Mouse (Mus musculus) spleen, postnatal 10 days (tissue): ENCODE results near the gene Gm27021.

ENCODE experiments used
- DNase-seq, 2 experiments: peaks; one replicate each; pipeline ENCODE4 v3.0.0; 2021 to 2022; ENCODE audit warnings: low spot score in 2 of 2

Gene Gm27021

GRCm38 (mm10) chr8:120686051-120686450, 18.2 kb upstream of the Gm27021 start:
- DNase-seq, result peak in 1 of 2 experiments; percentile 31

- no peak for DNase-seq
These were observed 17.7 kb upstream of the Gm27021 start for GRCm38 (mm10) chr8:120685591-120685990.

- DNase-seq, result peak in 1 of 2 experiments; percentile 31
These were observed 17.2 kb upstream of the Gm27021 start for GRCm38 (mm10) chr8:120685097-120685496.

DNA sequence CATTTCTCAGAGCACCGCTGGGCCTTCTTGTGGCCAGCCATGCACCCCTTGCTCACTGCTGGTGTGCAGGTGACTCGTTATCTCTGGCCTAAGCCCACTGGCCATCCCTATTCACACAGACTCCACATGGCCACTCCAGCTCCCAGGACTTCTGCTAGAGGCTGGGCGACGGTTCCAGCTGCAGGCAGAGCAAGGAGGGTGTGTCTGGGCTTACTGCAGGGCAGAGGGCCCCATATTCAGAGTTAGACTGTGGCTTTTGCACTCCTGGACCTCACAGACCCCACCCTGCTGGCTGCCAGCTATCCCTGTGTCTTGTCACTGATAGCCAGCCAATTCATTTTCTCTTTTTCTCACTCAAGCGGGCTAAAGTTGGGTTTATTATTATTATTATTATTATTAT, 16.2 kb upstream of the Gm27021 start:
- peak in 1 of 2 experiments; percentile 12 for DNase-seq

DNA sequence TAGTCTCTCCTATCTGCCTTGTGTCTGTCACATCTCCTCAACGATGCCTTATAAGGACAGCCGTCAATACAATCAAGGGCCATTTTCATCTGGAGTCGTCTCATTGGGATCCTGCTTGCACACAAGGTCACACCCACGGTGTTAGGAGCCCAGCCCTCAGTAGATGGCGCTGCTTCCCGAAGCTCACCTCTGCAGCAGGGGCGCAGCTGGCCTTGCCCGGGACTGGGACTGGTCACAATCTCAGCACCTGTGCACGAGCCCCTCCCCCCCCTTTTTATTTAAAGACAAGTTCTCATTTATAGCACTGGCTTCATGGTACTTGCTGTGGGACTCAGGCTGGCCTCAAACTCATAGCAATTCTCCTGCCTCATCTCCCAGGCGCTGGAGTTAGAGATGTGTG, 15.7 kb upstream of the Gm27021 start:
- peak; percentile 61 to 86 for DNase-seq

DNA sequence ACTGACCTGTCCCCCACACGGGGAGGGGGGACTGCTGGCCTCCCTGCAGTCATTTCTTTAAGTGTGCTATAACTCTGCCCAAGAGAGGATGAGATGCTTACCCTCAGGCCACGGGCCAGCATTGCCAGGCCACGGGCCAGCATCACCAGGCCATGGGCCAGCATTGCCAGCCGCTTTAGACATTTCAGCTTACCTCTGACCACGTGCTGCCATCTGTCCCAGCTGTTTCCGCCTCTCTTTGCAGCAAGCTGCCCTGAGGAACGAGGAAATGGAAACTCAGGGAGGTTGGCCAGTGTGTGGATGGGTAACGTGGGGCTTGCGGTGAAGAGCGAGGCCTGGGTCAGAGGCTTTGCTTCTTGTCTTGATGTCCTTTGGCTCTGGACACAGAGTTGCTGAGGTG, 13.2 kb upstream of the Gm27021 start:
- DNase-seq, result peak in 1 of 2 experiments; percentile 17

DNA sequence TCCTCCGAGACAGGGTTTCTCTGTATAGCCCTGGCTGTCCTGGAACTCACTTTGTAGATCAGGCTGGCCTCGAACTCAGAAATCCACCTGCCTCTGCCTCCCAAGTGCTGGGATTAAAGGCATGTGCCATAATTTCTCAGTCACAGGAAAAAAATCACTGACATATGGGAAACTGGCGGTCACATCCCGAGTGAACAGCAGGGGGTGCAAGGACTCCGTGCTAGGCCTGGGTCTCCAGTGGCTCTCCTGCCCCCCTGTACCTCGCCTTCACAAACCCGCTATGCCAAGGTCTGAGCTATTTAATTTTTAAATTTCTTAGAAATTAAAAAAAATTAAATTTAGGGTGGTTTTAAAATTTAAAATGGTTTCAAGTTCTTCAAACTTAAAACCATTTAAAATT, 12.5 kb upstream of the Gm27021 start:
- DNase-seq, result peak in 1 of 2 experiments; percentile 71

GRCm38 (mm10) chr8:120679629-120680387, 11.9 kb upstream of the Gm27021 start:
- peak in 1 of 2 experiments; percentile 13 for DNase-seq

- peak; percentile 75 to 89 for DNase-seq
These were observed 10.6 kb upstream of the Gm27021 start for GRCm38 (mm10) chr8:120678447-120678846.

DNA sequence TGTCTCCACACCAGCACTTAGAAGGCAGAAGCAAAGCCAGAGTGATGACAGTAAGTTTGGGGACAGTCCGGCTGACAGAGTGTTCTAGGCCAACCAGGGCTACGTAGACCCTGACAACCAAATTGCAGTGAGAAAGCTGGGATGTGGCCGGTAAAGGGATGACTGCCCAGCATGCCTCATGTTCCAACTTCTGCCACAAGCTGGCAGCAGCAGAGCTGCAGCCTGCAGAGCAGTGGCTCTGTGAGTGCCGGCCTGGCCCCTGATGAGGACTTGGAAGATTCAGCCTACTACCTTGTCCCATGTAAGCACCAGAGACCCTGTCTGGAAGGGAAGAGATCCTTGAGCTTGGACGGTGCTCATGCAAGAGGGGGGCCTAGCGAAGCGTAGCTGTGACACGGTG, 7.8 kb upstream of the Gm27021 start:
- DNase-seq, result no peak

GRCm38 (mm10) chr8:120673298-120673697, 5.4 kb upstream of the Gm27021 start:
- no peak for DNase-seq

GRCm38 (mm10) chr8:120672626-120673229, 4.8 kb upstream of the Gm27021 start:
- no peak for DNase-seq

DNA sequence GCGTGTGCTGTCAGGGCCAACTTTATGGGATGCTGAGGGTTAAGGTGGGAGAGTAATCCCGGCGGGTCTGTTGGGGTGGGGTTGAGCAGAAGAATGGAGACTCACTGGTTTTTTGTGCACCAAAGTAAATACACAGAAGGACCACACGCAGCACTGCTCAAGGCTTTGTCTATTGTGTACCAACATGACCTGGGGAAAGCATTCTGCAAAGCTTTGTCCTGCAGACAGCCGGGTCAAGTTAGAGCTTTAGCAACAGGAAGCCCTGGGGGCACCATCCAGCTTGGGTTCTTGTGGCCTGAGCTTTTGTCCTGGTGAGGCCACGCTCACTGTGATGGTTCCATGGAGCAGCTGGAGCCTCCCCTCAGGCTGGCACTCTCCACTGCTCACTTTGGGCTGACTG, 3.9 kb upstream of the Gm27021 start:
- DNase-seq, result no peak

GRCm38 (mm10) chr8:120668374-120668905, 561 bp upstream of the Gm27021 start, which contains the start of gene Emc8:
Gene Emc8 (minus strand): TSS chr8:120668573.
- DNase-seq, result no peak

- no peak for DNase-seq
These were observed 940 bp downstream of the Gm27021 start for GRCm38 (mm10) chr8:120666807-120667470.

DNA sequence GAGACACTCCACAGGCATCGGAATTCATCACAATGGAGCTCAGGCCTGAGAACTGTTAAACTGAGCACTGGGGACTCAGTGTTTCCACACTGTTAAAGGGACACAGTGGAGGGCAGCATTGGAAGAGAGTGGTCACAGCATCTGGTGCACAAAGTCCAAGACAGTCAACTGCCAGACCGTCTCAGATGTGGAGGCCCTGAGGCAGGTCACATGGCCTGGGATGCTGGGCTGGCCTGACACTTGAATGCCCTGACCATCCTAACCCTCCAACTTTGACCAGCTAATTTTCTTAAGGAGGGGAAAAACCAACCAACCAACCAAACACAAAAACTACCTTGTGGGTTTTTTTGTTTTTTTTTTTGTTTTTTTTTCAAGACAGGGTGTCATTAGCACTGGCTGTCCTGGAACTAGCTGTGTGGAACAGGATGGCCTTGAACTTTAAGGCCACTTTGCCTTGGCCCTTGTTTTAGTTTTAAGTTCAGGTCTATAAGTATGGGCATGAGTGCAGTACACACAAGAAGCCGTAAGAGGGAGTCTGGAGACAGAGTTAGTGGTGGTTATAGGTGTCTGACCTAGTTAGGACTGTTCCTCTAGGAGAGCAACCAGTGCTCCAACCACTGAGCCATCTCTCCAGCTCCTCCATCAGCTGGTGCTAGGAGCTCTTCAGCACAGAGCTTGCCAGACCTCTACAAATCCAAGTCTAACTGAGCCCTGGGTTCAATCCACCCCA, 2.0 kb downstream of the Gm27021 start:
- peak in 1 of 2 experiments; percentile 59 for DNase-seq

DNA sequence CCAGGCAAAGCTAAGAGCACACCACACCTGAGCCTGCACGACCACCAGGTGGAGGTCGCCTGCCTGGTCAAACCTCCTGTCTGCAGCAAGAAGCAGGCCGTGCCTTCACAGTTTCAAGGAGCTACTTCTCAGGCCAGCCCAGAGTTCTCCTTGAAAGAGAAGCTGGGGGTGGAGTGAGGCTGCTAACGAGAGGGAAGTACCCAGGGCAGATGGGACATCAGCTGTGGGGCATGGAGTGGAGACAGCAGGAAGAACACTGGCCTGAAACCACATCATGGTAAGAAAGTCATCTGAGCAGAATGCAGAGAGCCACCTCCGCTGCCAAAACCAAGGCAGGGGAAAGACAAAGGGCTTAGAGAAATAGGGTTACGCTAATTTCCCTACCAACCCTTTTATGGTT, 3.3 kb downstream of the Gm27021 start:
- no peak for DNase-seq

GRCm38 (mm10) chr8:120657415-120657814, 10.5 kb downstream of the Gm27021 start:
- no peak for DNase-seq

GRCm38 (mm10) chr8:120656322-120657052, 11.4 kb downstream of the Gm27021 start:
- DNase-seq, result no peak

DNA sequence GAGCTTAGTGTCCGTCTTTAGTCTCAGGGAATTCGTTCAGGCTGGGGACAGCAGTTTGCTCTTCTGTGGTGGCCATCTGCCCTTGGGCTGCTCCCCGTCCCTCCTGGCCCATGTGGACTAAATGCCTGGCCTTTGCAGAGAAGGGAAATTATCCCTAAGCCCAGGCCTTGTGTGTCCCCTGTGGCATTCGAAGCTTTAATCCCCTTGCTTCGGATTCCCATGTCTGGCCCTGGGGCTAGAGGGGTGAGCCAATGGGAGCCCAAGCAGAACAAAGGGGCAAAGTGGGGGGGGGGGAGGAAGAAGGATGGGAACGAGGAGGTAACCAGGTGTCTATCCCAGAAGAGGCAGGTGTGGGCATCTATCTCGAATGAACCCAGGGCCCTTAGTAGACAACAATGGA, 20.3 kb downstream of the Gm27021 start, which contains the start of gene 1190005I06Rik:
TSS of gene 1190005I06Rik (minus strand) at position 101 of the 400 bp plus-strand sequence.
- no peak for DNase-seq

DNA sequence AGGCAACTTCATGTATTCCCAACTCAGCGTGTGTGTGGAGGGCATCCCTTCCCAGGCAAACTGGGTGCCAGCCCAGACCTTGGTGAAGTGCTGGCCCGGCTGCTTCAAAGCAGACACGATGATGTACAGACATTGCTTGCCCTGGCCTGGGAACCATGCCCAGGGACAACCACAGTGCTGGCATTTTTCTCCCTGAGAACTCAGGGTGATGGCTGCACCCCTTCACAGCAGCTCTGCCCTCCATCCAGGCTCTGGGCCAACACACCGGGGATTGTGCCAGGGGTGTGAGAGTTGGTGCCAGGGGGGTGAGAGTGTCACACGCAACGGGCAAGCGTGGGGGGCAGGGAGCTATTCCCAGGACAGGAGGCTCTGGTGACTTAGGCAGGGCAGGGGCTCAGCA, 23.2 kb downstream of the Gm27021 start:
- no peak for DNase-seq
